Mouse (Mus musculus): ENCODE data around the gene Tktl2. TPM values are rescaled to one million over a fixed set of nuclear protein-coding genes. Genes with fewer than 3 reads are reported as not detected.

The Tktl2 gene
- polyA plus RNA-seq, 1 experiment from 2014 or later, result not detected

Other genes with a start within 250 kb of the Tktl2 start
- gene Tma16, start 25.2 kb upstream of the Tktl2 start, polyA plus RNA-seq (2015; fragmentation: Nextera tagmentation; extraction: Ambion mirVana), result 10.9 and 13.0 TPM in 2 replicates
- 1.1 and 1.6 TPM in 2 replicates for gene Npy5r, start 176.4 kb downstream of the Tktl2 start, polyA plus RNA-seq (2015; fragmentation: Nextera tagmentation; extraction: Ambion mirVana)
- 7.7 and 7.9 TPM in 2 replicates for gene Npy1r, start 185.4 kb downstream of the Tktl2 start, polyA plus RNA-seq (2015; fragmentation: Nextera tagmentation; extraction: Ambion mirVana)

All from hindbrain, embryonic 13.5 days (tissue).